Mouse (Mus musculus): ENCODE results near the gene Frmd4a. TPM values are rescaled to one million over a fixed set of nuclear protein-coding genes. Genes with fewer than 3 reads are reported as not detected.

Frmd4a gene
- polyA plus RNA-seq, 1 experiment from 2014 or later: 59.6 TPM

- no peaks in the 10 kb centered on the region for H3K9me3 ChIP-seq
- peak overlapping the region; percentile 64 for H3K27ac ChIP-seq
- no peaks in the 10 kb centered on the region for H3K27me3 ChIP-seq
- peak; percentile 45; the same call in 1 of the 2 replicates for ATAC-seq (ENCODE audit: low FRiP score)
- H3K4me3 ChIP-seq: no peak overlapping the region
- H3K9ac ChIP-seq: no peak overlapping the region
- WGBS: 50% methylated on average over 5 of the region's 5 CpGs
- no peak overlapping the region for H3K4me2 ChIP-seq
- H3K4me1 ChIP-seq (replicated peaks): peaks cover 58% of the 10 kb centered on the region
- H3K36me3 ChIP-seq: no peaks in the 10 kb centered on the region
Measured at GRCm38 (mm10) chr2:4412870-4413595, 395.5 kb downstream of the Frmd4a start.

DNA sequence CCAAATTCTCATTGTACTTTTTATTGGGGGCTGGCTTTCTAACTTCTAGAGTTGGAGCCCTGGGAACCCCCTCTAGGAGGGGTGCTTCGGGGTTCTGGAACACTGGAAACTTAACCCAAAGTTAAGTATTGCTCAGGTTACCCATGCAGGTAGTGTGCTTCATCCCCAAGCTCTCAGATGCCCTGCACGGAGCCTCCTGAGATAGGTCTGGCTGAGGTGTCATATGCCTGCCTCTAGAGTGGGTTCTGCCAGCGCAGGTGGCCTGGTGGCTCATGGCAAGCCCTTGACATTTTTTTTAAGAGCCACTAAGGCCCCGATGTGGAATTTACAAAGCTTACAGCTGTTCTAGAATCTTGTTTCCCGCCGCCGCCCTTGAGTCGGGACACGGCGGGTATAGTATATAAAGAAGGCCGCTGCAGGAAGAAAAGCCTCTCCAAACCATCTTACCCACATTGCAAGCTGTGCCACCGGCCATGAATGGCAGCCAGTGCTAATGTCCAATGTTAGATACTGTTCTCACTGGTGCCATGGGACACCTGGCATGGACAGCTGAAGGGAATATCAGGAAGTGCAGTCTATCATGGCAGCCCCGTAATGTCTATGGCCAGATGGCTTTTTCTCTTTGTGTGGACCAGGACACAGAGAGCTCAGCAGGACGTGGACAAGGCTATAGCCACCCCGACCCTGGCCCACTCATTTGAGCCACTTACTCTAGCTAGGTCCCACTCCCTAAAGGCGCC lies 396.2 kb downstream of the Frmd4a start:
- H3K9ac ChIP-seq: no peak overlapping the region
- 85% methylated on average over 16 of the region's 16 CpGs for WGBS
- 0 out of 2 replicates have a peak, but pooled peaks have one; percentile 30 for ATAC-seq (ENCODE audit: low FRiP score)
- H3K36me3 ChIP-seq: no peaks in the 10 kb centered on the region
- peaks cover 50% of the 10 kb centered on the region for H3K4me1 ChIP-seq (replicated peaks)
- no peak overlapping the region for H3K4me3 ChIP-seq
- peak overlapping the region; percentile 64 for H3K27ac ChIP-seq
- no peaks in the 10 kb centered on the region for H3K27me3 ChIP-seq
- H3K4me2 ChIP-seq: no peak overlapping the region
- H3K9me3 ChIP-seq: no peaks in the 10 kb centered on the region

DNA sequence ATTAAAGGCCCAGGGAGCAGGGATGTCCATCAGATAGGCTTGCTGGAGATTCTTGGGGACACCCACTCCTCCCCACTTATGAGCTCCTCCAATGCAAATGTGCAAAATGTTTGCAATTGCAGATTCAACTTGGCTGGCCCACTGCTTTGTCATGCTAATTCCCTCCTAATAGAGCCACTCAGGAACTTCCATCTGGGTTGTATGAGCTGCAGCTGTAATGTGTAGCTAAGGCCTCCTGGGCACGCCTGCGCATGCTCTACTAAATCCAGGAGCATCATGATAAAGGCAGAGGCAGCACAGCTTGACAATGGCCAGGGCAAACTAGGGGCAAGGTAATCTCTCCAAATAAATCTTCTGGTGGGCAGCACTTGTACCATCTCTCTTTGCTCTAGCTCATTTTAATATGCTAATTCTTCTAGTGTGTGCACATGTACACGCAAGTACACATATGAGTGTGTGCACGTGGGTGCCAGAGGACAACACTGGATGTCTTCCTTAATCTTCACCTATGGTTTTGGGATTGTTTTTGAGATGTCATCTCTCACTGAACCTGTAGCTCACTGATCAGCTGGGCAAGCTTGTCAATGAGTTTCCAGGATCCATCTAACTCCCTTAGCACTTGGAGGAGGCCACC lies 403.3 kb downstream of the Frmd4a start:
- no peak overlapping the region for H3K4me3 ChIP-seq
- peak; percentile 71 for ATAC-seq (ENCODE audit: low FRiP score)

DNA sequence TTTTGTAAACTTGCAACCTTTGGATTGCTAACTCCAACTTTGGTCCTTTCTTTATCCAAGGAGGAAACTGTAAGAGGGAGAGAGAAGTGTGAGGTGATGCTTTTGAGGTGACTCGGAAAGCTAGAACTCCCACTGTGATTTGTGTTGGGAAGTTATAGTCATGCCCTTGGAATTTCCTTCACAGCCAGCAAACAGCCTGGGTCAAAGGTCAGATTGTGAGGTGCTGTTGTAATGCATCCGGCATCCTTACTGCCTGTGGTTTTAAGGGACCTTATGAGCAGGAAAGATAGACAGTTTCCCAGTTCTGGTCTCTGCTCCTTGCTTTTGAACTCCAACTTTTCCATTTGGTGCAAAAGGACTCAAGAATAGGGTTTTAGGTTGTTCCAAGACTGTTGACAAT lies 404.2 kb downstream of the Frmd4a start:
- Histone ChIP-seq H3K4me1 (replicated peaks) (peaks cover 26% of the 10 kb centered on the region), H3K36me3 (no peaks in the 10 kb centered on the region), H3K27me3 (no peaks in the 10 kb centered on the region), H3K9ac (no peak overlapping the region), H3K4me3 (no peak overlapping the region), H3K9me3 (no peaks in the 10 kb centered on the region), H3K27ac (no peak overlapping the region), H3K4me2 (no peak overlapping the region)
- ATAC-seq (ENCODE audit: low FRiP score): no peak
- WGBS: 52% methylated on average over 2 of the region's 2 CpGs

More for the DNA sequence above, 403.3 kb downstream of the Frmd4a start:
- WGBS: 55% methylated on average over 4 of the region's 4 CpGs
- Histone ChIP-seq H3K9me3 (no peaks in the 10 kb centered on the region), H3K4me2 (no peak overlapping the region), H3K4me1 (replicated peaks) (peaks cover 24% of the 10 kb centered on the region), H3K27me3 (no peaks in the 10 kb centered on the region), H3K36me3 (no peaks in the 10 kb centered on the region), H3K27ac (peak overlapping the region; percentile 66), H3K9ac (no peak overlapping the region)

- ATAC-seq (ENCODE audit: low FRiP score): no peak
- H3K9me3 ChIP-seq: no peaks in the 10 kb centered on the region
- no peak overlapping the region for H3K27ac ChIP-seq
- H3K4me2 ChIP-seq: no peak overlapping the region
- no peak overlapping the region for H3K4me3 ChIP-seq
- 83% methylated on average over 6 of the region's 6 CpGs for WGBS
- peaks cover 31% of the 10 kb centered on the region for H3K4me1 ChIP-seq (replicated peaks)
- no peaks in the 10 kb centered on the region for H3K36me3 ChIP-seq
- no peak overlapping the region for H3K9ac ChIP-seq
- H3K27me3 ChIP-seq: no peaks in the 10 kb centered on the region
Measured at GRCm38 (mm10) chr2:4423896-4424295, 406.4 kb downstream of the Frmd4a start.

DNA sequence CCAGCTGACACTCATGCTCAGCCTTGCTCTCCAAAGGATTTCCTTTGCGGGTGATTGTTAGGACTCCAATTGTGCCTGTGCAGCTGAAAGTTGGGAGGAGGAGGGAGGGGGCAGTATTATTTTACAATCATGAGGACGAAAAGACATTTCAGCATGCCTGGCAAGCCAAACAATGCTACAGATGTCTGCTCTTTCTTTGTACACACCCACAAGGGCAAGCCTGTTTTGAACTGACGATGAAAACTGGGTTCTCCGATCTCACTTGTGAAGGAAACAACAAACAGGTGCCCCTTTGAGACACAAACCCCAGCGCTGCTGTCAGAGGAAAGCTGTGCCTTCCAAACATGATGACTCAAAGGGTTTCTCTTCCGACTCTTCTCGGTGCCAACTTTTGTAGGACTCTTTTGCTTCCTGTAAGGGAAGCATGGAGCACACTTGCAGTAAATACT lies 410.9 kb downstream of the Frmd4a start:
- Histone ChIP-seq H3K36me3 (peaks cover 10% of the 10 kb centered on the region), H3K9me3 (no peaks in the 10 kb centered on the region), H3K4me1 (replicated peaks) (peaks cover 23% of the 10 kb centered on the region), H3K9ac (no peak overlapping the region), H3K27ac (peak overlapping the region; percentile 44), H3K27me3 (no peaks in the 10 kb centered on the region), H3K4me3 (no peak overlapping the region), H3K4me2 (no peak overlapping the region)
- WGBS: 53% methylated on average over 7 of the region's 7 CpGs
- no peak for ATAC-seq (ENCODE audit: low FRiP score)

DNA sequence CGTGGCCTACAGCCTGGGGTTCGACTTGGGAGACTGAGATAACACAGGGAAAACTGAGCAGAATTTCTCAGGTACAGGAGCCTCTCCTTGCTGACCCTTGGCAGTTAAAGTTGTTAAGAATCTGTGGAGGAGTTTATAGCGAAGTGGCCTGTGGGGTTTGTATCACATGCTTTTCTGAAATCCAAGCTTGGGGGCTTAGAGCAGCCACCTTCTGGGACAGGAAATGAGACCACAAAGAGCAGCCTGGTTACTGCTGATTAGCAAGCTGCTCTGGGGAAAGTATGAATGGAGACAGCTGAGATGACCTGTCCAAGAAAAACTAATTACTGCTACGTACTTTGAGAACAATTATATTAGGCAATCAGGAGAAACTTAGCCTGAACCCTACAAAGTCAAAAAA lies 415.6 kb downstream of the Frmd4a start:
- Histone ChIP-seq H3K36me3 (peaks cover 18% of the 10 kb centered on the region), H3K4me3 (no peak overlapping the region), H3K9me3 (no peaks in the 10 kb centered on the region), H3K4me2 (no peak overlapping the region), H3K4me1 (replicated peaks) (peaks cover 57% of the 10 kb centered on the region), H3K27me3 (no peaks in the 10 kb centered on the region), H3K27ac (no peak overlapping the region), H3K9ac (no peak overlapping the region)
- WGBS: 67% methylated on average over 4 of the region's 4 CpGs
- ATAC-seq (ENCODE audit: low FRiP score): no peak

- Histone ChIP-seq H3K4me2 (no peak overlapping the region), H3K9ac (no peak overlapping the region), H3K9me3 (no peaks in the 10 kb centered on the region), H3K27ac (peak overlapping the region; percentile 90; the same call in 1 of the 2 replicates), H3K4me3 (no peak overlapping the region), H3K27me3 (no peaks in the 10 kb centered on the region), H3K4me1 (replicated peaks) (peaks cover 64% of the 10 kb centered on the region), H3K36me3 (peaks cover 18% of the 10 kb centered on the region)
- WGBS: 78% methylated on average over 8 of the region's 8 CpGs
- no peak for ATAC-seq (ENCODE audit: low FRiP score)
Measured at GRCm38 (mm10) chr2:4435051-4435450, 417.5 kb downstream of the Frmd4a start.

DNA sequence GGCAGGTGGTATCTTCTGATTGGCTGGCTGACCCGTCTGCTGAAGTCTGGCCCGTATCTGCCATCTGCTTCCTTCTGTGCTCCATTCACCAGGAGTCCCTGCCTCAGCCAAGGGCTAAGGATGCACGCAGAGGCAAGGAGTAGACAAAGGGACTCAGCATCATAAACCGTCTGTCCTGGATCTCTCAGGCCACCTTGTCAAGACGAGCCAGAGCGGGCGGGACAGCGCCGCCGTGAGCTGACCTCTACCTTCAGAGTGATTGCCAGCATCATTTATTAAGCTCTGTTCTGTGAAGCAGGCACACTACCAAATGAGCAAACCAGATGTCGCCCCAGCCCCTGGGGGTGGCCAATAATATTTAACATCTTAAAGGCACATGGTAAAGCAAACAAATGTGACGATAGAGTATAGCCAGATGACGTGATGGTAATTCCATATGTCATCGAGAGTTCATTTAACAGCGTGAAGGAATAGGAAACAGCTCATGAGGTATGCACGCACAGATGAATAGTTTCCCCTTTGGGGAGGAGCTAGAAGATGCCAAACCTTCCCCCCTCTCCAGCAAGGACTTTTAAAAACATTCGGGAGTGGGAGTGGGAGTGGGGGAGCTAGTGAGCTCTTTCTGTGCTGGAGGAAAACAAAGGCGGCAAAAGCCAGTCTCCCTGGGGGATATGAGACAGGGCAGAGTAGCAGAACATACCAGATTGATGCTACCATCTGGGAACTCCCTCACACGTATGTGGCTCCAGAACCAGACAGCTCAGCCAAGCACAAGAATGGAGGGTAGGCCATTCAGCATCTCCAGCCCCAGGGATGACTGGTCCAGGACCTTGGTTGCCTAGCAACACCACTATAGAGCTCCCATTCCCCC lies 419.1 kb downstream of the Frmd4a start:
- Histone ChIP-seq H3K4me3 (no peak overlapping the region), H3K27me3 (no peaks in the 10 kb centered on the region), H3K9ac (peak overlapping the region; percentile 59; the same call in 1 of the 2 replicates), H3K9me3 (no peaks in the 10 kb centered on the region), H3K4me1 (replicated peaks) (peaks cover 74% of the 10 kb centered on the region), H3K4me2 (peak overlapping the region; percentile 34), H3K27ac (peak overlapping the region; percentile 90), H3K36me3 (peaks cover 17% of the 10 kb centered on the region)
- 19% methylated on average over 19 of the region's 19 CpGs for WGBS
- ATAC-seq (ENCODE audit: low FRiP score): peak; percentile 89

GRCm38 (mm10) chr2:4438739-4439138 lies 421.2 kb downstream of the Frmd4a start:
- no peak overlapping the region for H3K4me2 ChIP-seq
- ATAC-seq (ENCODE audit: low FRiP score): no peak
- no peak overlapping the region for H3K4me3 ChIP-seq
- H3K27ac ChIP-seq: no peak overlapping the region
- no peaks in the 10 kb centered on the region for H3K9me3 ChIP-seq
- H3K27me3 ChIP-seq: no peaks in the 10 kb centered on the region
- 59% methylated on average over 7 of the region's 7 CpGs for WGBS
- H3K4me1 ChIP-seq (replicated peaks): peaks cover 72% of the 10 kb centered on the region
- H3K9ac ChIP-seq: no peak overlapping the region
- H3K36me3 ChIP-seq: peaks cover 9% of the 10 kb centered on the region; the same call in 1 of the 2 replicates

GRCm38 (mm10) chr2:4439909-4440308 lies 422.4 kb downstream of the Frmd4a start:
- no peak overlapping the region for H3K4me3 ChIP-seq
- H3K36me3 ChIP-seq: peaks cover 6% of the 10 kb centered on the region; the same call in 1 of the 2 replicates
- no peaks in the 10 kb centered on the region for H3K9me3 ChIP-seq
- no peak overlapping the region for H3K9ac ChIP-seq
- peaks cover 64% of the 10 kb centered on the region for H3K4me1 ChIP-seq (replicated peaks)
- peak overlapping the region; percentile 52; the same call in 1 of the 2 replicates for H3K27ac ChIP-seq
- ATAC-seq (ENCODE audit: low FRiP score): no peak
- no peaks in the 10 kb centered on the region for H3K27me3 ChIP-seq
- H3K4me2 ChIP-seq: no peak overlapping the region
- 81% methylated on average over 4 of the region's 4 CpGs for WGBS

Data from hindbrain, embryonic 13.5 days (tissue).